ENCODE assay signal across 10 mouse cellular contexts in genomic region chr11:59614120-59614519, GRCm38 (mm10). TPM values are rescaled to one million over a fixed set of nuclear protein-coding genes. Genes with fewer than 3 reads are reported as not detected.
A peak's percentile ranks its signal among the peaks of the same experiment; 100 is the strongest.
DNase-seq lines count a peak whose midpoint lies in the region; ATAC-seq and TF ChIP-seq lines count a peak whose summit lies in the region.
"Had no signal": no experiment of that assay in that cellular context is flagged by ENCODE, and none has a peak within 500 bp of the region (broad histone marks: within the 10 kb centered on the region; RNA-seq: fewer than 3 reads in every experiment).

No protein-coding gene starts in this region.

- no peak overlapping the region for H3K4me3 ChIP-seq in heart, postnatal 0 days (ENCODE audit: low read depth, low read length)
- H3K4me3 ChIP-seq in heart, embryonic 12.5 days: no peak overlapping the region
- H3K4me3 ChIP-seq in CH12.LX (replicated peaks in 1 of 3; ENCODE audit: low read depth in 2 of 3, low read length in 2 of 3, poor library complexity in 1 of 3): no peak overlapping the region
- H3K4me3 ChIP-seq in midbrain, embryonic 10.5 days: no peak overlapping the region
- H3K4me3 ChIP-seq: megakaryocyte, embryonic 14.5 days had no signal

- in situ Hi-C loops in CH12.LX (cut with MboI; ENCODE audit: low pct_ligation_motif_present, low pct_unique_long_range_greater_than_20kb, low sequenced_read_pairs): no loop called here

- WGBS in heart, postnatal 0 days: 27% methylated on average over 4 of the region's 4 CpGs
- 45% methylated on average over 4 of the region's 4 CpGs for WGBS in heart, embryonic 12.5 days
- WGBS in midbrain, embryonic 10.5 days: 64% methylated on average over 4 of the region's 4 CpGs

- H3K79me2 ChIP-seq in CH12.LX (replicated peaks; ENCODE audit: control insufficient read depth, extremely low read depth, insufficient read depth, poor library complexity, severe bottlenecking): no peaks in the 10 kb centered on the region

- no peaks in the 10 kb centered on the region for H3K4me1 ChIP-seq in heart, postnatal 0 days (ENCODE audit: control insufficient read depth, insufficient read depth)
- H3K4me1 ChIP-seq in heart, embryonic 12.5 days (replicated peaks): no peaks in the 10 kb centered on the region
- no peaks in the 10 kb centered on the region for H3K4me1 ChIP-seq in CH12.LX (ENCODE audit: control insufficient read depth in 1 of 2, insufficient read depth in 2 of 2)
- peaks cover 7% of the 10 kb centered on the region for H3K4me1 ChIP-seq in midbrain, embryonic 10.5 days
- H3K4me1 ChIP-seq: megakaryocyte, embryonic 14.5 days had no signal

- dilution Hi-C loops in CH12.LX (cut with MboI; ENCODE audit: extremely low pct_ligation_motif_present, extremely low pct_unique_long_range_greater_than_20kb, low sequenced_read_pairs): loop anchor here (25.0 kb wide), 1 partner anchor 173 kb away; the partner anchor contains the start of gene Pld6

- ATAC-seq in heart, postnatal 0 days (ENCODE audit: insufficient read depth, low read depth): no peak
- no peak for ATAC-seq in heart, embryonic 12.5 days (ENCODE audit: insufficient number of reproducible peaks, low FRiP score)
- no peak for ATAC-seq in megakaryocyte, adult 5-6 weeks (ENCODE audit: poor library complexity, severe bottlenecking)

- no peak overlapping the region for H3K27ac ChIP-seq in heart, postnatal 0 days (ENCODE audit: low read depth)
- H3K27ac ChIP-seq in heart, embryonic 12.5 days (ENCODE audit: poor library complexity, severe bottlenecking): no peak overlapping the region
- H3K27ac ChIP-seq in CH12.LX (ENCODE audit: insufficient read depth, low read depth): no peak overlapping the region
- no peak overlapping the region for H3K27ac ChIP-seq in midbrain, embryonic 10.5 days (replicated peaks)

- no peaks in the 10 kb centered on the region for H3K36me3 ChIP-seq in heart, postnatal 0 days (replicated peaks; ENCODE audit: control insufficient read depth, insufficient read depth, low read length)
- H3K36me3 ChIP-seq in heart, embryonic 12.5 days: no peaks in the 10 kb centered on the region
- no peaks in the 10 kb centered on the region for H3K36me3 ChIP-seq in CH12.LX (replicated peaks in 1 of 2; ENCODE audit: control insufficient read depth in 1 of 2, insufficient read depth in 1 of 2, low read length in 1 of 2)
- no peaks in the 10 kb centered on the region for H3K36me3 ChIP-seq in midbrain, embryonic 10.5 days

- TF ChIP-seq EP300 in heart, postnatal 0 days (IDR thresholded peaks at IDR 0.05; ENCODE audit: low read depth): no peak
- TF ChIP-seq EP300 in CH12.LX (IDR thresholded peaks at IDR 0.05; ENCODE audit: low read length): no peak

- no peak for TF ChIP-seq POLR2A in CH12.LX (IDR thresholded peaks at IDR 0.05; ENCODE audit: low read depth, low read length)

- no peak overlapping the region for H3K9ac ChIP-seq in heart, postnatal 0 days (replicated peaks; ENCODE audit: low read depth, low read length)
- H3K9ac ChIP-seq in heart, embryonic 12.5 days: no peak overlapping the region
- no peak overlapping the region for H3K9ac ChIP-seq in CH12.LX (ENCODE audit: insufficient read depth, low read depth)

- H3K27me3 ChIP-seq in heart, postnatal 0 days (ENCODE audit: control insufficient read depth, insufficient read depth, low read length): no peaks in the 10 kb centered on the region
- H3K27me3 ChIP-seq in heart, embryonic 12.5 days (replicated peaks): no peaks in the 10 kb centered on the region
- H3K27me3 ChIP-seq in CH12.LX (replicated peaks): peaks cover 64% of the 10 kb centered on the region
- no peaks in the 10 kb centered on the region for H3K27me3 ChIP-seq in midbrain, embryonic 10.5 days (ENCODE audit: low read depth, poor library complexity, severe bottlenecking)

- no peak for TF ChIP-seq RAD21 in CH12.LX (IDR thresholded peaks at IDR 0.05; ENCODE audit: low read depth, low read length)

- no peaks in the 10 kb centered on the region for H3K9me3 ChIP-seq in heart, postnatal 0 days (replicated peaks; ENCODE audit: control insufficient read depth, low read length)
- H3K9me3 ChIP-seq in heart, embryonic 12.5 days (replicated peaks): no peaks in the 10 kb centered on the region
- no peaks in the 10 kb centered on the region for H3K9me3 ChIP-seq in CH12.LX (replicated peaks; ENCODE audit: low read length)
- H3K9me3 ChIP-seq in midbrain, embryonic 10.5 days (replicated peaks): no peaks in the 10 kb centered on the region
- H3K9me3 ChIP-seq: megakaryocyte, embryonic 14.5 days had no signal

- DNase-seq in heart, postnatal 0 days (ENCODE audit: low spot score): peak; percentile 54
- DNase-seq in CH12.LX (ENCODE audit: extremely low read depth): no peak
- DNase-seq in adrenal gland, postnatal 25 days: peak; percentile 8
- peak; percentile 47 for DNase-seq in kidney, postnatal 14 days
- DNase-seq in lung, postnatal 36 days: peak; percentile 73
- DNase-seq in midbrain, embryonic 10.5 days (ENCODE audit: low spot score): no peak

- peak; percentile 54 for TF ChIP-seq CTCF in heart, postnatal 0 days (IDR thresholded peaks at IDR 0.05; ENCODE audit: low read depth)
- peak in 1 of 2 experiments; percentile 6; a peak in 2 of 4 replicates for TF ChIP-seq CTCF in CH12.LX (conservative IDR thresholded peaks at IDR 0.05 in 1 of 2, IDR thresholded peaks at IDR 0.05 in 1 of 2; ENCODE audit: low read depth in 2 of 2, low read length in 2 of 2)

- no peak overlapping the region for H3K4me2 ChIP-seq in heart, postnatal 0 days (ENCODE audit: low read depth, low read length)
- no peak overlapping the region for H3K4me2 ChIP-seq in heart, embryonic 12.5 days
- H3K4me2 ChIP-seq in CH12.LX (ENCODE audit: insufficient read depth, low read depth, poor library complexity, severe bottlenecking): no peak overlapping the region

TF ChIP-seq in CH12.LX, 34 proteins besides CTCF, POLR2A, EP300 and RAD21:
- no peak for TF ChIP-seq IRF4 (IDR thresholded peaks at IDR 0.05; ENCODE audit: low read depth, low read length)
- peak; percentile 24; the same call in 1 of the 2 replicates for TF ChIP-seq NRF1 (IDR thresholded peaks at IDR 0.05; ENCODE audit: low read depth, low read length)
- no peak for TF ChIP-seq MAX (IDR thresholded peaks at IDR 0.05; ENCODE audit: low read length)
- no peak for TF ChIP-seq USF1 (IDR thresholded peaks at IDR 0.05; ENCODE audit: low read depth, low read length)

RNA-seq across cellular contexts. Expression of gene Olfr223, which starts 21.0 kb away (rescaled TPM):
- not detected in 2 replicates for total RNA-seq in heart, postnatal 0 days (2014; rRNA removed; ENCODE audit: low replicate concordance)
- not detected in 2 replicates for polyA plus RNA-seq in heart, postnatal 0 days (2015; fragmentation: Nextera tagmentation; extraction: Ambion mirVana)
- not detected in 2 replicates for polyA plus RNA-seq in heart, embryonic 12.5 days (2016; fragmentation: Nextera tagmentation; extraction: Ambion mirVana)
- not detected in 2 replicates for total RNA-seq in CH12.LX (2012; rRNA removed)
- not detected in 2 replicates for total RNA-seq in CH12.LX (2014; rRNA removed)
- polyA plus RNA-seq in CH12.LX (2012; ENCODE audit: insufficient read length, low read depth): not detected in 2 replicates
- total RNA-seq in adrenal gland, postnatal 25 days (2021): not detected in 2 replicates
- not detected in 2 replicates for polyA plus RNA-seq in midbrain, embryonic 10.5 days (2016; fragmentation: Nextera tagmentation; extraction: Ambion mirVana)
- total RNA-seq in megakaryocyte, adult 5-6 weeks (2015): not detected in 2 replicates
- total RNA-seq in megakaryocyte, adult 5-6 weeks (2017): not detected in 2 replicates
- polyA plus RNA-seq: heart, embryonic 14.5 days had no signal

RNA-seq across cellular contexts. Expression of gene Olfr222, which starts 38.1 kb away (rescaled TPM):
- not detected in 2 replicates for total RNA-seq in heart, postnatal 0 days (2014; rRNA removed; ENCODE audit: low replicate concordance)
- not detected in 2 replicates for polyA plus RNA-seq in heart, postnatal 0 days (2015; fragmentation: Nextera tagmentation; extraction: Ambion mirVana)
- not detected in 2 replicates for polyA plus RNA-seq in heart, embryonic 12.5 days (2016; fragmentation: Nextera tagmentation; extraction: Ambion mirVana)
- not detected in 2 replicates for total RNA-seq in CH12.LX (2012; rRNA removed)
- not detected in 2 replicates for total RNA-seq in CH12.LX (2014; rRNA removed)
- polyA plus RNA-seq in CH12.LX (2012; ENCODE audit: insufficient read length, low read depth): not detected in 2 replicates
- not detected in 2 replicates for total RNA-seq in adrenal gland, postnatal 25 days (2021)
- polyA plus RNA-seq in midbrain, embryonic 10.5 days (2016; fragmentation: Nextera tagmentation; extraction: Ambion mirVana): not detected in 2 replicates
- total RNA-seq in megakaryocyte, adult 5-6 weeks (2015): not detected in 2 replicates
- total RNA-seq in megakaryocyte, adult 5-6 weeks (2017): not detected in 2 replicates
- polyA plus RNA-seq: heart, embryonic 14.5 days had no signal

RNA-seq across cellular contexts. Expression of gene Mprip, which starts 47.0 kb away (rescaled TPM):
- 132 and 135 TPM in 2 replicates for total RNA-seq in heart, postnatal 0 days (2014; rRNA removed; ENCODE audit: low replicate concordance)
- polyA plus RNA-seq in heart, postnatal 0 days (2015; fragmentation: Nextera tagmentation; extraction: Ambion mirVana): 32.5 and 35.9 TPM in 2 replicates
- polyA plus RNA-seq in heart, embryonic 12.5 days (2016; fragmentation: Nextera tagmentation; extraction: Ambion mirVana): 79.5 and 79.8 TPM in 2 replicates
- total RNA-seq in CH12.LX (2012; rRNA removed) (59.5 and 71.6 TPM in 2 replicates), CH12.LX (2014; rRNA removed) (45.6 and 50.6 TPM in 2 replicates)
- polyA plus RNA-seq in CH12.LX (2012; ENCODE audit: insufficient read length, low read depth): 52.8 and 56.4 TPM in 2 replicates
- 224 and 228 TPM in 2 replicates for total RNA-seq in adrenal gland, postnatal 25 days (2021)
- polyA plus RNA-seq in midbrain, embryonic 10.5 days (2016; fragmentation: Nextera tagmentation; extraction: Ambion mirVana): 24.6 and 27.1 TPM in 2 replicates
- 23.7 and 26.2 TPM in 2 replicates for total RNA-seq in megakaryocyte, adult 5-6 weeks (2015)
- 58.6 and 61.8 TPM in 2 replicates for total RNA-seq in megakaryocyte, adult 5-6 weeks (2017)

Comparison
In these comparisons a context has a peak if more than half of its experiments do, and no peak if none do; other contexts are left out.
1. DNase-seq: peak in heart, postnatal 0 days (single experiment), adrenal gland, postnatal 25 days (single experiment), kidney, postnatal 14 days (single experiment) and lung, postnatal 36 days (single experiment); none in CH12.LX (single experiment) and midbrain, embryonic 10.5 days (single experiment).